Mouse (Mus musculus) CH12.LX (cell line): ENCODE measurements around the gene Polr3b. TPM values are rescaled to one million over a fixed set of nuclear protein-coding genes. Genes with fewer than 3 reads are reported as not detected.

ENCODE experiments used
- DNase-seq: peaks from one replicate; pipeline ENCODE4 v3.0.0-alpha.2; 2013; ENCODE audit errors: extremely low read depth
- H3K27ac ChIP-seq: 2 replicates; pipeline ENCODE4 v1.5.1; 2012; ENCODE audit warnings: low read depth, mild to moderate bottlenecking, control low read depth, moderate library complexity; ENCODE audit not compliant: insufficient read depth
- H3K27me3 ChIP-seq: replicated peaks from 2 replicates; pipeline ENCODE3; 2012; ENCODE audit warnings: inconsistent platforms
- H3K36me3 ChIP-seq, 2 experiments: replicated peaks in 1 of 2; 2 replicates each; pipeline versions ENCODE3 to v1.6.1; 2012; ENCODE audit warnings: inconsistent platforms in 1 of 2, low read length in 1 of 2, mild to moderate bottlenecking in 1 of 2, mixed read lengths in 1 of 2, moderate library complexity in 1 of 2; ENCODE audit not compliant: control insufficient read depth in 1 of 2, insufficient read depth in 1 of 2
- H3K4me1 ChIP-seq, 2 experiments: 2 replicates each; pipeline ENCODE4 v1.6.1; 2012; ENCODE audit warnings: inconsistent platforms in 1 of 2, moderate library complexity in 1 of 2; ENCODE audit not compliant: insufficient read depth in 2 of 2, control insufficient read depth in 1 of 2
- H3K4me2 ChIP-seq: 2 replicates; pipeline ENCODE4 v1.6.1; 2012; ENCODE audit warnings: low read depth, mild to moderate bottlenecking, control low read depth; ENCODE audit not compliant: poor library complexity, insufficient read depth, severe bottlenecking
- H3K4me3 ChIP-seq, 3 experiments: fragments of 150-350 bp in 1 of 3; sonication (generic) in 1 of 3; replicated peaks in 1 of 3; 2 replicates each; pipeline versions ENCODE3 to v1.5.1; 2011 to 2012; ENCODE audit warnings: low read depth in 2 of 3, low read length in 2 of 3, mild to moderate bottlenecking in 2 of 3, moderate library complexity in 2 of 3, control low read depth in 1 of 3, improper control_type of control experiment in 1 of 3, inconsistent platforms in 1 of 3, mixed read lengths in 1 of 3; ENCODE audit not compliant: poor library complexity in 1 of 3
- H3K79me2 ChIP-seq: replicated peaks from 2 replicates; pipeline ENCODE4 v1.6.1; 2012; ENCODE audit warnings: mild to moderate bottlenecking, moderate library complexity; ENCODE audit not compliant: control insufficient read depth, poor library complexity, insufficient read depth, severe bottlenecking; ENCODE audit errors: extremely low read depth
- H3K9ac ChIP-seq: 2 replicates; pipeline ENCODE4 v1.6.1; 2012; ENCODE audit warnings: low read depth, mild to moderate bottlenecking, control low read depth, moderate library complexity; ENCODE audit not compliant: insufficient read depth
- H3K9me3 ChIP-seq: replicated peaks from 2 replicates; pipeline ENCODE3; 2012; ENCODE audit warnings: low read length, inconsistent platforms, mixed read lengths
- CHD1 ChIP-seq: IDR thresholded peaks from 2 replicates; pipeline ENCODE4 v1.6.1; 2012; ENCODE audit warnings: low read depth, low read length, improper control_type of control experiment, inconsistent platforms
- CHD2 ChIP-seq: IDR thresholded peaks from 2 replicates; pipeline ENCODE4 v1.6.1; 2011; ENCODE audit warnings: low read length, improper control_type of control experiment
- CTCF ChIP-seq, 2 experiments: IDR thresholded peaks in 1 of 2; conservative IDR thresholded peaks in 1 of 2; 2 replicates each; pipeline ENCODE4 v1.5.1; 2011 to 2012; ENCODE audit warnings: low read depth in 2 of 2, low read length in 2 of 2, improper control_type of control experiment in 1 of 2, inconsistent platforms in 1 of 2, mild to moderate bottlenecking in 1 of 2, moderate library complexity in 1 of 2
- E2F4 ChIP-seq: IDR thresholded peaks from 2 replicates; pipeline ENCODE4 v1.6.1; 2011; ENCODE audit warnings: low read depth, low read length, improper control_type of control experiment; ENCODE audit not compliant: insufficient replicate concordance
- EP300 ChIP-seq: IDR thresholded peaks from 2 replicates; pipeline ENCODE4 v1.6.1; 2011; ENCODE audit warnings: low read length, improper control_type of control experiment
- HCFC1 ChIP-seq: IDR thresholded peaks from 2 replicates; pipeline ENCODE4 v1.6.1; 2012; ENCODE audit warnings: low read depth, mild to moderate bottlenecking, inconsistent platforms, low read length, improper control_type of control experiment
- JUN ChIP-seq: IDR thresholded peaks from 2 replicates; pipeline ENCODE4 v1.6.1; 2011; ENCODE audit warnings: low read depth, mild to moderate bottlenecking, low read length, improper control_type of control experiment, moderate library complexity; ENCODE audit not compliant: insufficient read depth
- JUND ChIP-seq: conservative IDR thresholded peaks from 2 replicates; pipeline ENCODE4 v1.6.1; 2011; ENCODE audit warnings: low read depth, low read length, improper control_type of control experiment
- MAFK ChIP-seq: IDR thresholded peaks from 2 replicates; pipeline ENCODE4 v1.6.1; 2011; ENCODE audit warnings: low read length, improper control_type of control experiment; ENCODE audit not compliant: insufficient replicate concordance
- MAX ChIP-seq: IDR thresholded peaks from 2 replicates; pipeline ENCODE4 v1.6.1; 2011; ENCODE audit warnings: low read length, improper control_type of control experiment
- MEF2A ChIP-seq: IDR thresholded peaks from 2 replicates; pipeline ENCODE4 v1.6.1; 2014; ENCODE audit warnings: low read depth, mild to moderate bottlenecking, inconsistent platforms, low read length, improper control_type of control experiment, borderline replicate concordance
- MYC ChIP-seq: IDR thresholded peaks from 2 replicates; pipeline ENCODE4 v1.6.1; 2011; ENCODE audit warnings: low read depth, mild to moderate bottlenecking, improper control_type of control experiment, low read length
- NELFE ChIP-seq: IDR thresholded peaks from 2 replicates; pipeline ENCODE4 v1.6.1; 2011; ENCODE audit warnings: low read depth, low read length, improper control_type of control experiment
- NRF1 ChIP-seq: IDR thresholded peaks from 2 replicates; pipeline ENCODE4 v1.6.1; 2014; ENCODE audit warnings: low read depth, mild to moderate bottlenecking, inconsistent platforms, low read length, improper control_type of control experiment, moderate library complexity
- POLR2A ChIP-seq: IDR thresholded peaks from 2 replicates; pipeline ENCODE4 v1.6.1; 2011; ENCODE audit warnings: low read depth, mild to moderate bottlenecking, improper control_type of control experiment, low read length
- POLR2AphosphoS2 ChIP-seq: IDR thresholded peaks from 2 replicates; pipeline ENCODE4 v1.6.1; 2011; ENCODE audit warnings: low read depth, low read length, improper control_type of control experiment
- RCOR1 ChIP-seq: conservative IDR thresholded peaks from 2 replicates; pipeline ENCODE4 v1.6.1; 2012; ENCODE audit warnings: low read depth, mild to moderate bottlenecking, inconsistent platforms, low read length, improper control_type of control experiment
- SMC3 ChIP-seq: IDR thresholded peaks from 2 replicates; pipeline ENCODE4 v1.6.1; 2011; ENCODE audit warnings: low read depth, low read length, improper control_type of control experiment
- USF2 ChIP-seq: conservative IDR thresholded peaks from 2 replicates; pipeline ENCODE4 v1.6.1; 2011; ENCODE audit warnings: low read depth, low read length, improper control_type of control experiment
- ZNF384 ChIP-seq: IDR thresholded peaks from 2 replicates; pipeline ENCODE4 v1.6.1; 2012; ENCODE audit warnings: low read depth, low read length, improper control_type of control experiment, inconsistent platforms
- dilution Hi-C: fragments of 300-500 bp; cut with MboI; formaldehyde crosslinking; loops from 2 replicates; pipeline ENCODE4 v1.14.3; 2020; ENCODE audit warnings: low sequenced_read_pairs; ENCODE audit not compliant: extremely low pct_unique_long_range_greater_than_20kb, extremely low pct_ligation_motif_present
- in situ Hi-C: fragments of 300-500 bp; cut with MboI; formaldehyde crosslinking; loops from 3 replicates; pipeline ENCODE4 v1.14.3; 2019; ENCODE audit warnings: low sequenced_read_pairs, low pct_ligation_motif_present, low pct_unique_long_range_greater_than_20kb, mixed read lengths
- polyA plus RNA-seq: library from polyadenylated mRNA; unstranded; fragments of >175 nt; gene quantifications from 2 replicates; pipeline ENCODE4 v1.2.1, GENCODE M21; 2012; ENCODE audit warnings: low read depth; ENCODE audit not compliant: insufficient read length
- total RNA-seq, 2 experiments: library from RNA; depleted of rRNA; stranded (reverse); fragments of 300-350 nt in 1 of 2; fragments of >200 nt in 1 of 2; gene quantifications; 2 replicates each; pipeline ENCODE4 v1.2.3; 2012 to 2014

The Polr3b gene
- total and polyA plus RNA-seq, 3 experiments: 13.0 to 20.8 (median 16.3) TPM

- H3K9me3 ChIP-seq: no peaks in the 10 kb centered on the region
- no peaks in the 10 kb centered on the region for H3K27me3 ChIP-seq
- in situ Hi-C loops: loop anchor here (10.0 kb wide), 1 partner anchor 386 kb away; no protein-coding TSS in a partner anchor
- no peak for DNase-seq
- dilution Hi-C loops: no loop called here
- H3K79me2 ChIP-seq: no peaks in the 10 kb centered on the region
- H3K9ac ChIP-seq: no peak overlapping the region
- TF ChIP-seq ZNF384 (no peak), E2F4 (no peak), POLR2AphosphoS2 (no peak), RCOR1 (no peak), CHD1 (no peak), HCFC1 (no peak), MEF2A (no peak), POLR2A (no peak), JUND (no peak), CTCF (conservative IDR thresholded peaks at IDR 0.05 in 1 of 2, IDR thresholded peaks at IDR 0.05 in 1 of 2; ENCODE audit: low read depth in 2 of 2, low read length in 2 of 2) (no peak), USF2 (no peak), EP300 (no peak), SMC3 (no peak), MAFK (no peak), MYC (no peak), JUN (no peak), NELFE (no peak), NRF1 (no peak), MAX (no peak), CHD2 (no peak)
- peaks cover 13 to 72% of the 10 kb centered on the region in 2 experiments for H3K36me3 ChIP-seq
- no peak overlapping the region for H3K4me3 ChIP-seq
- H3K4me2 ChIP-seq: no peak overlapping the region
- H3K27ac ChIP-seq: no peak overlapping the region
- H3K4me1 ChIP-seq: peaks cover 11 to 58% of the 10 kb centered on the region in 2 experiments
Observed at GRCm38 (mm10) chr10:84648911-84649310, 26.8 kb downstream of the Polr3b start.

DNA sequence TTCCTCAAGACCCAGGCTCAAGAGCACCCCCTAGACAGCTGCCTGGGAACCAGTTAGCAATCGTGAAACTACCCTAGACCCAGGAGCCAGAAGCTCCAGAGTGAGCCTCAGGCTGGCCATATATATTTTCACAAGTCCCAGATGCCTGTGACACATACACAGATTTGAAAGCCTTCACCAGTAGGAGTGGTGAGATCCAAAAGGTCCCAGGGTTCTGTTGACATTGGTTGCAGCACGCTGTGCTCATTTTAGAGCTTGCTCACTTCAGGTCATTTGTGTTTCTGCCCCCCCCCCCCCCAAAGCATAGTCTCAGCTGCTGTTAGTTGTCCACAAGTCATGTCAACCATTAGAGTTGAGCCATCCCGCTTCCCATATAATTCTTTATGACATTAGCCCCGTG, 31.9 kb downstream of the Polr3b start:
- H3K9ac ChIP-seq: no peak overlapping the region
- no peaks in the 10 kb centered on the region for H3K9me3 ChIP-seq
- H3K4me3 ChIP-seq: no peak overlapping the region
- H3K36me3 ChIP-seq: peaks cover 13 to 82% of the 10 kb centered on the region in 2 experiments
- H3K4me1 ChIP-seq: peaks cover 0 to 19% of the 10 kb centered on the region in 2 experiments; a peak in 2 of 4 replicates
- dilution Hi-C loops: no loop called here
- no peaks in the 10 kb centered on the region for H3K27me3 ChIP-seq
- no peak overlapping the region for H3K27ac ChIP-seq
- 0 out of 4 replicates have a peak, but pooled peaks of 1 of the 2 experiments have one; percentile 19 for TF ChIP-seq CTCF (conservative IDR thresholded peaks at IDR 0.05 in 1 of 2, IDR thresholded peaks at IDR 0.05 in 1 of 2; ENCODE audit: low read depth in 2 of 2, low read length in 2 of 2)
- TF ChIP-seq MEF2A: no peak
- H3K4me2 ChIP-seq: no peak overlapping the region
- in situ Hi-C loops: no loop called here
- H3K79me2 ChIP-seq: no peaks in the 10 kb centered on the region
- no peak for DNase-seq
